ENCODE assay signal across 1 mouse cellular context in genomic region chr6:143832483-143833181, GRCm38 (mm10).
A peak's percentile ranks its signal among the peaks of the same experiment; 100 is the strongest.
TF ChIP-seq lines count a peak whose summit lies in the region.

No protein-coding gene starts in this region.

TF ChIP-seq in MEL, 35 proteins besides CTCF, POLR2A, EP300 and RAD21 (continued from another document):
- peak; percentile 89 for TF ChIP-seq ETS1 (IDR thresholded peaks at IDR 0.05; ENCODE audit: low read depth, low read length)
- no peak for TF ChIP-seq POLR2AphosphoS2 (IDR thresholded peaks at IDR 0.05; ENCODE audit: low read length)
- TF ChIP-seq POLR2AphosphoS5 (IDR thresholded peaks at IDR 0.05; ENCODE audit: borderline replicate concordance, low read depth, low read length) = no peak
- TF ChIP-seq TAL1 (IDR thresholded peaks at IDR 0.05; ENCODE audit: low read length) = peak; percentile 88
- TF ChIP-seq JUND (IDR thresholded peaks at IDR 0.05; ENCODE audit: low read depth, low read length) = no peak
- TF ChIP-seq NELFE (IDR thresholded peaks at IDR 0.05; ENCODE audit: low read depth, low read length) = no peak; the same call in 1 of the 2 replicates
- TF ChIP-seq HCFC1 (IDR thresholded peaks at IDR 0.05; ENCODE audit: low read depth, low read length) = 0 out of 2 replicates have a peak, but pooled peaks have one; percentile 36
- TF ChIP-seq NRF1 (IDR thresholded peaks at IDR 0.05; ENCODE audit: insufficient read depth, low read depth, low read length, poor library complexity, severe bottlenecking) = no peak
- no peak; the same call in 1 of the 2 replicates for TF ChIP-seq MXI1 (IDR thresholded peaks at IDR 0.05; ENCODE audit: low read depth, low read length)
- peak; percentile 85 for TF ChIP-seq BHLHE40 (IDR thresholded peaks at IDR 0.05; ENCODE audit: borderline replicate concordance, low read depth, low read length)
- TF ChIP-seq SMC3 (IDR thresholded peaks at IDR 0.05; ENCODE audit: low read depth, low read length) = no peak
- peak; percentile 52; the same call in 1 of the 2 replicates for TF ChIP-seq MAFK (IDR thresholded peaks at IDR 0.05; ENCODE audit: borderline replicate concordance, low read depth, low read length)
- peak; percentile 71 for TF ChIP-seq ZNF384 (IDR thresholded peaks at IDR 0.05; ENCODE audit: low read depth, low read length)
